Mouse (Mus musculus): ENCODE measurements around the gene Barhl1. TPM values are rescaled to one million over a fixed set of nuclear protein-coding genes. Genes with fewer than 3 reads are reported as not detected.

Barhl1 gene
- polyA plus RNA-seq (2012; ENCODE audit: insufficient read depth, insufficient read length, missing spikeins) = not detected in 2 replicates

- Histone ChIP-seq H3K27ac (replicated peaks; ENCODE audit: low read depth, low read length) (no peak within 1 kb of the TSS), H3K4me3 (ENCODE audit: insufficient read depth, low read depth, low read length) (peak within 1 kb of the TSS; percentile 4), H3K4me1 (ENCODE audit: control insufficient read depth, insufficient read depth, insufficient read length, low read length) (no peaks in the 10 kb centered on the region; the same call in 1 of the 2 replicates)
Measured at GRCm38 (mm10) chr2:28916513-28916865, at the start of gene Barhl1. TSS of gene Barhl1 (minus strand) at chr2:28916668.

GRCm38 (mm10) chr2:28963565-28963964 lies 47.1 kb upstream of the Barhl1 start:
- Histone ChIP-seq H3K27ac (replicated peaks; ENCODE audit: low read depth, low read length) (no peak overlapping the region), H3K4me1 (ENCODE audit: control insufficient read depth, insufficient read depth, insufficient read length, low read length) (no peaks in the 10 kb centered on the region)

GRCm38 (mm10) chr2:28961636-28962035 lies 45.2 kb upstream of the Barhl1 start:
- no peaks in the 10 kb centered on the region for H3K4me1 ChIP-seq (ENCODE audit: control insufficient read depth, insufficient read depth, insufficient read length, low read length)
- H3K4me3 ChIP-seq (ENCODE audit: insufficient read depth, low read depth, low read length) = no peak overlapping the region
- no peak overlapping the region for H3K27ac ChIP-seq (replicated peaks; ENCODE audit: low read depth, low read length)

More at GRCm38 (mm10) chr2:28963565-28963964, 47.1 kb upstream of the Barhl1 start:
- no peak overlapping the region for H3K4me3 ChIP-seq (ENCODE audit: insufficient read depth, low read depth, low read length)

- no peaks in the 10 kb centered on the region for H3K4me1 ChIP-seq (ENCODE audit: control insufficient read depth, insufficient read depth, insufficient read length, low read length)
- no peak overlapping the region for H3K4me3 ChIP-seq (ENCODE audit: insufficient read depth, low read depth, low read length)
- no peak overlapping the region for H3K27ac ChIP-seq (replicated peaks; ENCODE audit: low read depth, low read length)
Measured at GRCm38 (mm10) chr2:28961024-28961585, 44.6 kb upstream of the Barhl1 start.

GRCm38 (mm10) chr2:28956874-28957273 lies 40.4 kb upstream of the Barhl1 start:
- Histone ChIP-seq H3K4me1 (ENCODE audit: control insufficient read depth, insufficient read depth, insufficient read length, low read length) (no peaks in the 10 kb centered on the region), H3K4me3 (ENCODE audit: insufficient read depth, low read depth, low read length) (no peak overlapping the region), H3K27ac (replicated peaks; ENCODE audit: low read depth, low read length) (no peak overlapping the region)

- no peak overlapping the region for H3K4me3 ChIP-seq (ENCODE audit: insufficient read depth, low read depth, low read length)
- H3K27ac ChIP-seq (replicated peaks; ENCODE audit: low read depth, low read length) = no peak overlapping the region
- no peaks in the 10 kb centered on the region for H3K4me1 ChIP-seq (ENCODE audit: control insufficient read depth, insufficient read depth, insufficient read length, low read length)
Measured at GRCm38 (mm10) chr2:28954595-28954994, 38.1 kb upstream of the Barhl1 start.

GRCm38 (mm10) chr2:28952981-28953380 lies 36.5 kb upstream of the Barhl1 start:
- Histone ChIP-seq H3K4me1 (ENCODE audit: control insufficient read depth, insufficient read depth, insufficient read length, low read length) (no peaks in the 10 kb centered on the region), H3K4me3 (ENCODE audit: insufficient read depth, low read depth, low read length) (no peak overlapping the region), H3K27ac (replicated peaks; ENCODE audit: low read depth, low read length) (no peak overlapping the region)

GRCm38 (mm10) chr2:28946312-28946711 lies 29.8 kb upstream of the Barhl1 start:
- Histone ChIP-seq H3K4me3 (ENCODE audit: insufficient read depth, low read depth, low read length) (no peak overlapping the region), H3K27ac (replicated peaks; ENCODE audit: low read depth, low read length) (no peak overlapping the region), H3K4me1 (ENCODE audit: control insufficient read depth, insufficient read depth, insufficient read length, low read length) (no peaks in the 10 kb centered on the region)

GRCm38 (mm10) chr2:28945388-28945787 lies 28.9 kb upstream of the Barhl1 start:
- Histone ChIP-seq H3K27ac (replicated peaks; ENCODE audit: low read depth, low read length) (no peak overlapping the region), H3K4me1 (ENCODE audit: control insufficient read depth, insufficient read depth, insufficient read length, low read length) (no peaks in the 10 kb centered on the region), H3K4me3 (ENCODE audit: insufficient read depth, low read depth, low read length) (no peak overlapping the region)

GRCm38 (mm10) chr2:28943666-28944516 lies 27.4 kb upstream of the Barhl1 start:
- Histone ChIP-seq H3K27ac (replicated peaks; ENCODE audit: low read depth, low read length) (no peak overlapping the region), H3K4me1 (ENCODE audit: control insufficient read depth, insufficient read depth, insufficient read length, low read length) (no peaks in the 10 kb centered on the region), H3K4me3 (ENCODE audit: insufficient read depth, low read depth, low read length) (no peak overlapping the region)

- H3K4me3 ChIP-seq (ENCODE audit: insufficient read depth, low read depth, low read length) = no peak overlapping the region
- H3K27ac ChIP-seq (replicated peaks; ENCODE audit: low read depth, low read length) = no peak overlapping the region
- H3K4me1 ChIP-seq (ENCODE audit: control insufficient read depth, insufficient read depth, insufficient read length, low read length) = no peaks in the 10 kb centered on the region
Measured at GRCm38 (mm10) chr2:28938997-28939396, 22.5 kb upstream of the Barhl1 start.

GRCm38 (mm10) chr2:28930571-28930970 lies 14.1 kb upstream of the Barhl1 start:
- H3K4me3 ChIP-seq (ENCODE audit: insufficient read depth, low read depth, low read length) = no peak overlapping the region
- no peak overlapping the region for H3K27ac ChIP-seq (replicated peaks; ENCODE audit: low read depth, low read length)
- H3K4me1 ChIP-seq (ENCODE audit: control insufficient read depth, insufficient read depth, insufficient read length, low read length) = no peaks in the 10 kb centered on the region

GRCm38 (mm10) chr2:28923912-28924311 lies 7.4 kb upstream of the Barhl1 start:
- H3K4me3 ChIP-seq (ENCODE audit: insufficient read depth, low read depth, low read length) = no peak overlapping the region
- no peak overlapping the region for H3K27ac ChIP-seq (replicated peaks; ENCODE audit: low read depth, low read length)
- H3K4me1 ChIP-seq (ENCODE audit: control insufficient read depth, insufficient read depth, insufficient read length, low read length) = no peaks in the 10 kb centered on the region

- Histone ChIP-seq H3K4me3 (ENCODE audit: insufficient read depth, low read depth, low read length) (no peak overlapping the region), H3K27ac (replicated peaks; ENCODE audit: low read depth, low read length) (no peak overlapping the region), H3K4me1 (ENCODE audit: control insufficient read depth, insufficient read depth, insufficient read length, low read length) (no peaks in the 10 kb centered on the region; the same call in 1 of the 2 replicates)
Measured at GRCm38 (mm10) chr2:28919001-28919400, 2.5 kb upstream of the Barhl1 start.

GRCm38 (mm10) chr2:28917518-28918361 lies 1.3 kb upstream of the Barhl1 start:
- Histone ChIP-seq H3K4me3 (ENCODE audit: insufficient read depth, low read depth, low read length) (peak overlapping the region; percentile 4), H3K4me1 (ENCODE audit: control insufficient read depth, insufficient read depth, insufficient read length, low read length) (no peaks in the 10 kb centered on the region; the same call in 1 of the 2 replicates), H3K27ac (replicated peaks; ENCODE audit: low read depth, low read length) (no peak overlapping the region)
